ENCODE assay signal across 8 mouse cellular contexts in genomic region chr2:45580838-45581548, GRCm38 (mm10).
DNase-seq lines count a peak whose midpoint lies in the region; ATAC-seq and TF ChIP-seq lines count a peak whose summit lies in the region.
"Had no signal": no experiment of that assay in that cellular context is flagged by ENCODE, and none has a peak within 500 bp of the region (broad histone marks: within the 10 kb centered on the region; RNA-seq: fewer than 3 reads in every experiment).

No protein-coding gene starts in this region.

- no peaks in the 10 kb centered on the region for H3K4me1 ChIP-seq in midbrain, embryonic 14.5 days (ENCODE audit: control insufficient read depth, insufficient read depth, low read length)
- no peaks in the 10 kb centered on the region for H3K4me1 ChIP-seq in midbrain, embryonic 13.5 days (replicated peaks)

- H3K4me3 ChIP-seq in midbrain, embryonic 14.5 days (replicated peaks; ENCODE audit: low read depth, low read length) = no peak overlapping the region
- H3K4me3 ChIP-seq in midbrain, embryonic 13.5 days (replicated peaks) = no peak overlapping the region
- peak overlapping the region; percentile 43 for H3K4me3 ChIP-seq in gastrocnemius, adult 2 months

- no peak overlapping the region for H3K9ac ChIP-seq in midbrain, embryonic 14.5 days (replicated peaks; ENCODE audit: low read length)
- no peak overlapping the region for H3K9ac ChIP-seq in midbrain, embryonic 13.5 days (replicated peaks)

- 82% methylated on average over 8 of the region's 8 CpGs for WGBS in midbrain, embryonic 14.5 days
- WGBS in midbrain, embryonic 13.5 days = 81% methylated on average over 8 of the region's 8 CpGs

- intact Hi-C loops in gastrocnemius, adult 2 months (cut with DNase I) = no loop called here
- intact Hi-C loops in heart, postnatal 36 days (cut with DNase I) = loop anchor here (5.0 kb wide), 2 partner anchors 71 to 464 kb away; partner anchors contain the start of gene Zeb2

- no peak overlapping the region for H3K4me2 ChIP-seq in midbrain, embryonic 14.5 days (ENCODE audit: low read length)
- H3K4me2 ChIP-seq in midbrain, embryonic 13.5 days (replicated peaks) = no peak overlapping the region

- DNase-seq in midbrain, embryonic 14.5 days = peak; percentile 23
- DNase-seq in gastrocnemius, adult 2 months = peak; percentile 28
- peak; percentile 44 to 58 for DNase-seq in heart, postnatal 36 days
- peak; percentile 60 for DNase-seq in skeletal muscle tissue, adult 2 months (ENCODE audit: low read depth, low spot score)
- no peak for DNase-seq in embryo, embryonic 9.5 days (ENCODE audit: extremely low spot score)
- no peak for DNase-seq in cerebellum, adult 11 months

- H3K27ac ChIP-seq in midbrain, embryonic 14.5 days (replicated peaks; ENCODE audit: low read depth, low read length) = no peak overlapping the region
- no peak overlapping the region for H3K27ac ChIP-seq in midbrain, embryonic 13.5 days
- H3K27ac ChIP-seq in gastrocnemius, adult 2 months = peak overlapping the region; percentile 73
- H3K27ac ChIP-seq: macrophage had no signal

- H3K36me3 ChIP-seq in midbrain, embryonic 14.5 days (ENCODE audit: control insufficient read depth, insufficient read depth, low read length) = no peaks in the 10 kb centered on the region
- no peaks in the 10 kb centered on the region for H3K36me3 ChIP-seq in midbrain, embryonic 13.5 days

- peak; percentile 18; the same call in 1 of the 2 replicates for TF ChIP-seq CTCF in gastrocnemius, adult 2 months (IDR thresholded peaks at IDR 0.05)

- H3K9me3 ChIP-seq in midbrain, embryonic 14.5 days (ENCODE audit: control insufficient read depth, low read length) = no peaks in the 10 kb centered on the region
- H3K9me3 ChIP-seq in midbrain, embryonic 13.5 days = no peaks in the 10 kb centered on the region

- no peak for ATAC-seq in midbrain, embryonic 14.5 days (ENCODE audit: low FRiP score, low TSS enrichment)
- no peak for ATAC-seq in midbrain, embryonic 13.5 days

- no peaks in the 10 kb centered on the region for H3K27me3 ChIP-seq in midbrain, embryonic 14.5 days (ENCODE audit: control insufficient read depth, insufficient read depth, low read length)
- H3K27me3 ChIP-seq in midbrain, embryonic 13.5 days = no peaks in the 10 kb centered on the region

Comparison
In these comparisons a context has a peak if more than half of its experiments do, and no peak if none do; other contexts are left out.
1. DNase-seq: peak in midbrain, embryonic 14.5 days (single experiment), gastrocnemius, adult 2 months (single experiment), heart, postnatal 36 days (2 of 2) and skeletal muscle tissue, adult 2 months (single experiment); none in embryo, embryonic 9.5 days (single experiment) and cerebellum, adult 11 months (single experiment).